Mouse (Mus musculus) erythroid progenitor cell, adult 5-6 weeks (primary cell): ENCODE data around the gene Bcl6. TPM values are rescaled to one million over a fixed set of nuclear protein-coding genes. Genes with fewer than 3 reads are reported as not detected.

Source experiments
- ATAC-seq: replicated peaks from 2 replicates; pipeline ENCODE4 v1.8.0; 2016; ENCODE audit warnings: moderate number of reproducible peaks, mild to moderate bottlenecking, moderate TSS enrichment, inconsistent platforms; ENCODE audit not compliant: poor library complexity, low FRiP score, severe bottlenecking
- total RNA-seq, 2 experiments: library from RNA; stranded (forward) in 1 of 2; stranded (reverse) in 1 of 2; fragments of 150-400 nt in 1 of 2; fragments of 186-747, 209-891 nt in 1 of 2; gene quantifications; 2 replicates each; pipeline versions ENCODE4 v1.2.3 to v1.2.4; 2015 to 2017; ENCODE audit warnings: low replicate concordance in 2 of 2

Bcl6 gene
- total RNA-seq (2015; ENCODE audit: low replicate concordance): 6.3 and 6.5 TPM in 2 replicates
- total RNA-seq (2017; ENCODE audit: low replicate concordance): 2.1 and 2.2 TPM in 2 replicates

DNA sequence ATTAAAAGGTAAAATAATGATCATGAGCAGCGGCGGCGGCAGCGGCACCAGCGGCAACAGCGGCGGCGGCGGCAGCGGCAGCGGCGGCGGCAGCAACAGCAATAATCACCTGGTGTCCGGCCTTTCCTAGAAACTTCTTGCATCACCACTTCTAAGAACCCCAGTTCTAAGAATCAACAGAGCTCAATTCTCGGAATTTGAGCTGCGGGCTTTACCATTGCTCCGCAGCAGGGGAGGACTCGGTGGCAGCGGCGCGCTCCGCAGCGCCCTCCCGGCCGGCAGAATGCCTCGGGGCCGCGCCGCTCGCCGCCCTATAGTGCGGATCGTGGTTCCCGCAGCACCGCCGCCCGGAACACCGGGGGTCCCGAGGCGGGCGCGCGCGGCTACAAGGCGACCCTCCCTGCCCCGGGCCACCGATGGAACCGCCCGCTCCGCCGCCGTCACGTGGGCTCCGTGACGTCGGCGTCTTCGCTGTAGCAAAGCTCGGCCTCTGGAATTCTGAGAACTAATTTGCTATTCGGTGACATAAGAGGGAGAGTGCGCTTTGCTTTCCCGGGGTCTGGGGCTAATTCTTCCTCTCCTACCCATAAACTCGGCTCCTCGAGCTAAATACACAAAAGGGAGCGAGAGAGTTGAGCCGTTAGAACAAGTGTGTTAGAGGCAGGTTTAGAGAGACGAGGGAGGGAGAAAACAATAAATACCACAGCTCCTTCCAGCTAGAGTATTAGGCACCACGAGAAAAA, at the start of gene Bcl6, which contains the start of gene Gm37419:
Gene Bcl6, minus strand, starts transcription at position 387 of the 743 bp plus-strand sequence.
Gene Gm37419, plus strand, starts transcription at position 17 of the 743 bp plus-strand sequence.
- peak; percentile 83 for ATAC-seq

DNA sequence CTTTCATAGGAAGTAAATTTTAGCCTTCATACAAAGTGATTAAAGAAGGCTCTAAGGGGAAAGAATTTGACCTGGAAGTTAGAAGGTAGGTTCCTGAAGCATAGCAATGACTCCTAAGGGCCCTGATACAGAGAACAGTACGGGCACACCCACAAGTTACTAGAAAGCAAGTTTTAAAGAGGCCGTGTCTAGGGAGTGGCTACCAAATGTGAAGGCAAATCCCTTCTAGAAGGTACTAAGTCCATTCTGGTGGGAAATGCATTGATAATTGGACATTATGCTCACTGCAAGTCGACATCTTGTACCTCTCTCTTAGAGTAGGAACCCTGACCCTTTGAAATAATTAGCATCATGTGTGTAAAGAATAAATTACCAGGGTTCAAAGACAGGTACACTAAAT, 47.7 kb upstream of the Bcl6 start:
- no peak for ATAC-seq

DNA sequence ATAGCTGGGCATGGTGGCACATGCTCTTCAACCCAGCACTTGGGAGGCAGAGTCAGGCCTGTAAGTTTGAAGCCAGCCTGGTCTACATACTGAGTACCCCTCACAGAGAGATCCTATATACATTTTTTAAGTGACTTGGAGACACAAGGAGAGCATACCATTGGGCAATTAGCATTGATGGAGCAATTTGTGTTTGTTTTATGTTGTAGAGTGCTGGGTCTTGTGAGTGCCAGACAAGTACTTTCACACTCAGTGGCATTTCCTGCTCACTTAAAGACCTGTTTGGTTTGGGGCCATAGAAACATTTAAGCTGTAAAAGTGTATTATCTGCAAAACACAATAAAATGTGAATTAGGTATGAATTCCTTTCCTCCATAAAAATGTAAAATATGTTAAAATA, 47.1 kb upstream of the Bcl6 start:
- ATAC-seq: no peak

DNA sequence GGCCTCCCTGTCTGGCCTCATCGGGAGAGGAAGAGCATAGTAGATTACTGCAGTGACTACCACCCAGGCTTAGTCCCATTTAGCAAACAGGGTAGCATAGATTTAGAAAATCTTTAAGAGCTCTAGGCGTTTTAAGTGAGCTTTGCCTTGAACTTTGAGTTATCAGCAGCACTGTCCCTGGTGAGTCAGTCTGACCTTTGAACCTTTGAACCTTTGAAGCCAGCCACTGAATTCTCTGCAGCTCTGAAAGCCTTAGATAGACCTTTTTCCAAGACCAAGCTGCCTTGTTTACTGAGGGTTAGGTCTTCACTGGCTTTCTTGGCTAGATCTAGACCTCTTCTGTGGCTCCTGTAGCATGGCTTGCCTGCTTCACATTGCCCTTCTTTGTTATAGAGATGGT, 45.8 kb upstream of the Bcl6 start:
- ATAC-seq: no peak

DNA sequence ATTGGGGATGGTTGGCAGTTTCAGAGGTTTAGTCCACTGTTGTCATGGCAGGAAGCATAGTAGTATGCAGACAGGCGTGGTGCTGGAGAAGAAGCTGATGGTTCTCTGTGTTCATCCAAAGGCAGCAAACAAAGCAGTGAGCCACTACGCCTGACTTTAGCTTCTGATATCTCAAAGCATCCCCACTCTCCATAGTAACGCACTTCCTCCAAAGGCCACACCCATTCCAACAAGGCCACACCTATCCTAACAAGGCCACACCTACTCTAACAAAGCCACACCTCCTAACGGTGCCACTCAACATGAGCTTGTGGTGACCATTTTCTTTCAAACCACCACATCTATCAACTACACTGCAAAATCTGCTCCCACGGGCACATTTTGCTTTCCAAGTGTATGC, 44.6 kb upstream of the Bcl6 start:
- peak; percentile 49; the same call in 1 of the 2 replicates for ATAC-seq

DNA sequence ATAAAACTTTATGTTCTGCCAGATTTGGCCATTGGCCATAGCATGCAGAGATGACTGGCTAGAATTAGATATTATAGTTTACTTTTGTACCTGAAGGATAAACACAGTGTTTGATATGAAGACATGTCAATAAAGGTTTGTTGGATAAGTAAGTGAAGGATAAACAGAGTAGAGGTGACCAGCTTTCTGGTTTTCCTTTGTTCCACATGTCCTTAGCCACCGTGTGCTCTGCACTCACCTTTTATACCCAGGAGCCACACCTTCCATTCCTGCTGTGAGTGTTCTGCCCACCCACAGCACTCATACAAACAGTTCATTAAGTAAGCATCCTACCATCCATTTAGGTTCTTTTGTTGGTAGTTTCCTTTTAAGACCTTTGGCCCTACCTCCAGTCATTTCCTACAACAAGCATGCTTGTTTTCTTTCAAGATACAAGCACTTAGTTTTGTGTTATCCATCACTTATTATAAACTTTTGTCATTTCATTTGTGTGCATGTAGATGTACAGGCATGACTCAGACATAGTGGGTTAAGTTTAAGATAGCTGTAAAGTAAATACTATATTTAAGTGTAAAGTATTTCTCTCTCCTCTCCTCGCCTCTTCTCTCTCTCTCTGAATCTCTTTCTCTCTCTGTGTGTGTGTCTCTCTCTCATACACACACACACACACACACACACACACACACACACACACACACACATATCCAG, 41.5 kb upstream of the Bcl6 start:
- ATAC-seq: no peak

DNA sequence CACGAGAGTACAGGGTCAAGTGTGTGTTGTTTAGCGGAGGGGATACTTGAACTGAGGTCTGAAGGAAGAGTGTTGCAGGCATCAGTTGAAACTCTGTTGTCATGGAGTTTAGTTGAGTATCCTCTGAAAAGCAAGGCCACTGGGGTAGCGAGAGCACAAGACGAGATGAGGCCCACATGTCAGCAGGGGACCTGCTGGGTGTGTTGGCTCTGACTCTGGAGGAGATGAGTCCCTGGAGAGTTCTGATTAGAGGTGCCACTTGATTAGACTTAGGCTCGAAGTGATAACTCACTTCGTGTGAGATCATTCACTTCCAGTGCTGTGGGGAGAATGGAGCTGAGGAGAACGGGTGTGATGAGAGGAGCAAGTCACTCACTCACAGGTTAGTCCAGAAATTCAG, 36.8 kb upstream of the Bcl6 start:
- peak; percentile 79 for ATAC-seq

DNA sequence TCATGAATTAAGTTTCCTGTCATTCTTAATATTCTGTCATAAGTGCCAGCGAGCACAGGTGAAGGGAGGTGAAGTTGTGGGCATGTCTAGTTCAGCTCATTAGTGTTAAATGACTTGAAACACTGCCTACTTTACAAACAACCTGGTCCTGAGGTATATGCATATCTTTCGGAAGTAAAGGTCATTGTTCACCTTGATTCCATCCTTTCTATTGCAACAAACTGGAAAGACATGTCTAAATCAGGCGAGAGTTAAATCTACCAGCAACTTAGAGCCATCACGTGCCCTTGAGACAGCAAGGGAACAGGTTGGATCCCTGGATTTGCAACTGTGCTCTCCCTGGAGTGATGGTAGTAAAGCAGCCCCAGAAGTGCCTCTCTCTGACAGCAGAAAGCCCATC, 34.0 kb upstream of the Bcl6 start:
- ATAC-seq: no peak

DNA sequence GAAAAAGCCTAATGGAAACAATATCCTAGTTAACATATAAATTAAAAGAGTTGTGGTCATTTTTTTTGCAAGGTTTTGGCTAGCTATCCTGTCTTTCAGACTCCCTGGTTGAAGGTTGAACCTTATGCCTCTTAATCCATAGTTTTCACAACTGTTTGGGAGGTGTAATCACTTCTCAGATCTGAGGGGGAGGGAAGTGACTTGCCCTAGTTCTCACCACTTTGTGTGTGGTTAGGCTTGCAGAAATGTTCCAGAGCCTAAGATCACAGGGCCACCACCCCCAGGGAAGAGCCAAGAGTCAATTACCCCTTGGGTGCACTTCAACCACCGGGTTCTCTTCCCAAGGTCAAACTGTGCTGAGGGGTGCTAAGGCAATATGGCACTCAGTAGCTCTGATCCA, 33.1 kb upstream of the Bcl6 start:
- ATAC-seq: no peak

DNA sequence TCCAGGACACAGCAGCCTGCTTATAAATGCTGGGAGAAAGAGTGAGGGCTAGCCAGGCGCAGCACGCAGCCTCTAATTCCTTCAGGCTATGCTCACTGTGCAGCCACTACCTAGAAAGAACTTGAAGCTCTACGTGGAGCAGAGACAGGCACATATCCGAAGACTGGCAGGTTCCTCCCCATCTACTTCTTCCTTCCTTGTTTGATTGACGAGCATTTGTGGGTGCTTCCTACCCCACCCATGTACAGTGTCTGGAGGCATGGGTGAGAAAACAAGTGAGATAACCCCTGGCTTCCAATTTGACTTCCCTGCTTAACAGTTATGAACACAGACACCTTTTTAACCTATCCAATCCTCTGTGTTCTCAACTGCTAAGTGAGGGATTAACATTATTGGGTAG, 28.1 kb upstream of the Bcl6 start:
- peak; percentile 66; the same call in 1 of the 2 replicates for ATAC-seq

DNA sequence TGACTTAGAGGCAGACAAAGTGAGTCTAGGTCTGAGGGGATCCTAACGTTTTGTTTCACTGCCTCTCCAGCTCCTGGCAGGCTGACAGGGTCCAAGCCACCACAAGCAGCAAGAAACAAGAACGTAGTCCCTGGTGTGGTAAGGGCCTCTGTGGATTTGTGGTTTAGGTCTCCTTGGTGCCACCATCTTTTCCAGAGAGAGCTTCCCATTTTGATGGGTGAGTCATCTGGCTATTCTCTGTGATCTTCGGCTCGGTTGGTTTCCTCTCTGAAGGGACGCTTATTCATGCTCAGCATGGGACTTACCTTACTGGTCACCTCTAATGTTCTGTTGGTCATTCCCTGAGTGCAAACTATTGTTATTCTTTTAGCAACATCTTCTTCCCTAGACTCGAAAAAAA, 27.6 kb upstream of the Bcl6 start:
- no peak for ATAC-seq

DNA sequence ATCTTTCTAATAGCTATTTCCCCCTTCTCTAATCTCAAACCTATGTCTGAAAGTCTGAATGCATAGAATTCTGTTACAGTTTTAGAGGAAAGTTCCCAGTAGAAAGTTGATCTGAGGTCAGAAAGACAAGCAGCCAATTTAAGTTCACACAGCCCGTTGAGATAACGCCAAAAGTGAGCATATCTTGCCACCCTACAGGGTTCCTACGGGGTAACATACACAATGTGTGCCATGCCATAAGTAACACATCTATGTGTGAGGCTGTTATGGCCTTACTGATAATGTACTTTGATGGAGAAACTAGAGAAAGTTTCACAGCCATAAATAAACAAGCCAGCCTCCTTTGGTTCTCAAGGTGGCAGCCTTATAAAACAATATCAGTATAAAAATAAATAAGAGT, 25.7 kb upstream of the Bcl6 start:
- peak; percentile 52; the same call in 1 of the 2 replicates for ATAC-seq

DNA sequence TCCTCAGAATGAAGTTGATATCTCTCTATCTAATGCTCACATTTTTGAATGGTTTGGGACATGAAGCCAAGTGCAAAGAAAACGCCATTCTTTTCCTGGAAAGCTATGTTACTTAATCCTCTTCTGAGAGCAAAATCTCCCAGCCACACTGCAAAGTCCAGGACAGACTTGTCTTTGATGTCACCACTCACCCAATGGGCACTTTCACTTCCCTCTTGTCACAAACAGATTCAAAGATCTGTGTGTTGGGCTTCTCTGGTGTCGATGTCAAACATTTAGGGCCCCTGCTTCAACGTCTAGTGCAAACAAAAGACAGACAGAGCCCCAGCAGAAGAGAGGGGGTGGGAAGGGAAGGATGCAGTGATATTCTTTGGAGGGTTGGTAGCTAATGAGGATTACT, 23.4 kb upstream of the Bcl6 start:
- ATAC-seq: no peak

DNA sequence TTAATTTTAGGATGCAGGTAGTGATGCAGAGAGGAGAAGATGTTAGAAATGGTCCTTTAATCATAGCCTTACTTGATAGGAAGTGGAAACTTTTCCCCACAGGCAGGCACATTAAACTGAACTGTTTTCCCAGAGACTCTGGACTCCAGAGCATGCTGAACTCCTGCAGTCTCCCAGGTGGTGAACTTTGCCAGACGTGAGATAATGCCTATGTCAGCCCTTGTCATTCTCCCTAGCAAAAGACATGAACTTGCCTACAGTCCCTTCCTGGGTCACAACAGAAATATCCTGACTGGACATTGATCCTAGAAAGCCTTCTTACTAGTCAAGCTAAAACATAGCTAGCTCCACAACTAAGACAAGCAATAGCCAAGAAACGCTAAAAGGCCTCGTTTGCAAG, 22.7 kb upstream of the Bcl6 start:
- no peak for ATAC-seq

DNA sequence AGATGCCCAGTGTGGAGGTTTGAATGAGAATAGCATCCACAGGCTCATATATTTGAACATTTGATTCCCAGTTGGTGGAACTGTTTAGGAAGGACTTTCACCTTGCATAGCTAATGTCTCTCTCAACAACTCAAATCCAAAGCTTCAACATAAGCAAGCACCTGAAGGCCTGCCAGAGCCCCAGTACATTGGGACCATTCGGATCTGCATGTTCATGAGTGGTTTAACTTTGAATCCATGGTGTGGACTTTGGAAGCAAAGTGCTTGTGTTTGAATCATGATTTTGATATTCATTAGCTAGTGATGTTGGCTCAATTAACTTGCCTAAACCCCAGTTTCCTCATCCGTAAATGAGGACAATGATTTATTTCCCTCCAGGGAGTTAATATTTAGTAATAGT, 21.2 kb upstream of the Bcl6 start:
- no peak for ATAC-seq

DNA sequence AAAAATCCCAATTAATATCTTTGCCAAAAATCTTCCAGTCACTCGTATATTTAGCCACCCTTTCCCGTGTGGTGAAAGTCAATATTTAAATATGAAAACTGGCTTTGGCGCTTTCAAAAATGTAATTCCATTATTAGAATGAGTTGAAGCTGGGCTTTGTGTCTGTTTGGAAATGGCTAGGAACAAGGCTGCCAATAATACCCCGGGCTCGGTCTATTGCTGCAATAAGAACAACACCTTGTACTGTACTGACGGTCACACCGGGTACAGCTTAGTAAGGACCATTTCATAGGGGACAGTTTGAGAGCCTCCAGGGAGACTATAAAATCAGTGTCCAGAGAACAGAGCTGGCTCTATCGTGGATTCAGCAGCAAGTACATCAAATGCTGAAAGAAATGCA, 17.3 kb upstream of the Bcl6 start:
- no peak for ATAC-seq

DNA sequence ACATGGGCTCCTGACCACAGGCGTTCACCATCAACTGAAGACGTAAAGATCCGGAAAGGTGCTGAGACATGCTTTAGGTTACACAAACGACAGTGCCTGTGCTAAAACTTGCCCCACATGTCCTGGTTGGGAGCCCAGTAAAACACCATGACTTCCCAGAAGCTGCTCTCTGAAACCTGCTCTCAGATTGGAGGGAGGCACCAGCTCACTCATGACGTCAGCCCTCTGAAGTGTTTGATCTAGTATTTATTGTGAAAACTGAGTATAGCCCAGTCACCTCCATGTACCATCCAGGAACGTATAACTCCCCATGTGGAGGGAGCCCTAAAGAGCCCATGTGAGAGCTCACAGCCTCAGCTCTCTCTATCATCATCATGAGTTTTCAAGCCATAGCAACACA, 9.3 kb upstream of the Bcl6 start:
- ATAC-seq: no peak

DNA sequence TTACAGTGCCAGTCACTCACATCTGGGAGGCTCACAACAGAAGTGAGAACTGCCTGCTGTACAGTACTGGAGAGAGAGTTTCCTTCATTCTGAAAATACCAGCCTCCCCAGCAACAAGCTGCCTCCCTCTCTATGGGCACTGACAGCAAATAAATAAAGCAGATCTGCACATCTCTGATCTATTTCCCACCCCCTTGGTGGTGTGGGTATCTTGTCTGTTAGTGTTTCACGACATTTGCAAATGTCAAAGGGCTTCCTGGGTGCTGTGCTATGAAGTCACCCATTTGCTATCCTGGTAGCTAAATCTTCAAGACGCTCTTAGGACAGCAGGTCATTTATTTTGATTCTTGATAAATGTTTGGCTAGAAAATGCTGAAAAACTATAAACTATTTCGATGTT, 8.6 kb upstream of the Bcl6 start:
- ATAC-seq: no peak

DNA sequence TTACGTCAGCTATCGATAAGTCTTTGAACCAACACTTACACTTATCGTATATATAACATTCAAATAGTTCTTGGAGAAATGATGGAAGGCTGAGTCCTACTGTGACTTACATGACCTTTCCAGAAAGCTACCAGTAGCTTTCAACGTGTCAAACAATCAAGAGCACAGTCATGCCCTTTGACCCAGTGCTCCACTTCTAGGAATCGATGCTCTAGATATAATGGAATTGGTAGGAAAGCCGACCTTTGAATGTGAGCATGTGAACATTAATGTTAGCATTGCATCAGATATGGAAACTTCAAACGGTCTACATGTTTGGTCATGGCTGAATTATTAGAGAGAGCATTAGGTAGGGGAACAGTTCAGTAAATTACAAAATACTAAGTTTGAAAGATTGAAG, 7.7 kb upstream of the Bcl6 start:
- ATAC-seq: no peak

DNA sequence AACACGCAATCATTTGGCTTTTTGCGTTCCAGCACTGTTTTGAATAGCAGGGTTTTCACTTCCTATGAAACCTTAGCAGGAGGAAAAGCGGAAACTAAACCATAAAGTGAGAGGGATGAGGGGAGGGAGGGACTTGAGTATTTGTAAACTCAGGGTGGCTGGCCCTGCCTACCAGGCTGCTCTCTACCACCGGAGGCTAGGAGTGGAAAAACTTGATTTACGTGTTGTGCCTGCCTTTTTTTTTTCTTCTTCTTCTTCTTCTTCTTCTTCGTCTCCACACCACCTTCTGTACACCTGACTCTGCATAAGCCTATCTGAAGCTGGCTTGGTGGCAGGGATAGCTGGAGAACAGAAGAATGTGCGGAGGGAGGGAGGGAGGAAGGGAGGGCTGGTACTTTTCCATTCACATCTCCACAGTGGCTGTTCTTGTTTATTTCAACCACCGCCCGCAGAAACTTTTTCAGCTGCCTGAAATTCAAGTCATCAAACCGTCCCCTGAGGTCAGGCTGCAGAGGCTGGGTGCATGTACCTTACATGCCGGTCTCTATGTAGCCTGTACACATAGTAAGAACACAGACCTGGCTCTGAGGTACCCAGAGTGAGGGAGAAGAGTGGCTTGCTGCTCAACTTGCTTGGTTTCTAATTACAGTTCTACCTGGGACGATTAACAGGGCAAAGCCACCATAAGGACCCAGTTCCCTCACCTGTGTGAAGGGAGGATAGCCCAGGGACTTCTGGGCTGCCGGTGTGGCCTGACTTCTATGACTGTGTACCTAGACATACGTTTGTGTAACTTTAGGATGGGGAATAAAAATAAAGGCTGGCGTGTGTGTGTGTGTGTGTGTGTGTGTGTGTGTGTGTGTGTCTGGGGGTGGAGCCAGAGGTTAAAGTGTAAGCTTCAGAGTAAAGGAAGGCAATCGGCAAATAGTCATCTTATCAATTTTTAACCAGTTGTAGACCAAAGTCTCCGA, 5.0 kb upstream of the Bcl6 start:
- ATAC-seq: no peak
